Mouse (Mus musculus) c-Kit-positive CD71-positive TER-119-negative erythroid progenitor cells, embryonic 14.5 days (primary cell): ENCODE measurements around the gene Fbxw15.
"Not testable (repeated sequence)": the region's sequence is repeated elsewhere in the genome, so short reads cannot be mapped to it uniquely, and the experiment has no call there.

ENCODE experiments used
- DNase-seq: peaks from one replicate; pipeline ENCODE4 v3.0.0-alpha.2; 2013; ENCODE audit warnings: low read depth

Gene Fbxw15

DNA sequence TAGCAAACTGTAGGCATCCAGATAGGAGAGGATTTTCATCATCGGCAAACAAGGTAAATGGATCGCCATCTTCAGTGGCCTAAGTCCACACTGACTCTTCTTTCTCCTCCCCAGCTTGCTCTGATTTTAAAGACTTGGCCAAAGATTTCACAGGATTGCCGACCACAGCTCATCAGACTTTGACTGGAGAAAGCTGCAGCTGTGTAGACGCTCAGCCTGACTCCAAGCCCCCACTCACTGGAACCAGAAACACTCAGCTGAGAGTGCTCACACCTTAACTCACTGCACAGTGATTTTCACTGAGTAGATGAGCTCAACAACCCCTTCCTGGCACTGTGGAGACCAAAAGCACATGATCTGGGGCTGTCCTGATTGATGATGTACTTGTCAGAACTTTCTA lies at the start of gene Fbxw15:
TSS of gene Fbxw15 (minus strand) at position 101 of the 400 bp plus-strand sequence.
- DNase-seq, result not testable (repeated sequence)

DNA sequence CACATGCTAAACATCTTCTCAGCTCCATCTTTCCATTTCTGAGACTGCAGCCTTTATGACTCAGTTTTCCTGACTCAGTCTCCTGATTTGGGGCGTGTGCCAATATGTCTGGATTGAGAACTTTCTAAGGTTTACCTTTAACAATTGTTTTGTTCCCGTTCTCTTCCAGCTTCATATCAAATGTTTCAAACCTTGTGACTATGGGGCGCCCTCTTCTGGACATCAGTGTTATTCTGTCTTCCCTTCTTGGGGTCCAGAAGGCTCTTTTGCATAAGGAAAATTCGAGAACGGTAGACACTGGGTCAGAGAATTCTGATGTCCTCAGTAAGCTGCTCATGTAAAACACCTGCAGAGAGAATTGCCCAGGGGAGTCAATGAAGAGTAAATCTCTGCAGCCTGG lies 38.8 kb upstream of the Fbxw15 start:
- DNase-seq, result not testable (repeated sequence)

DNA sequence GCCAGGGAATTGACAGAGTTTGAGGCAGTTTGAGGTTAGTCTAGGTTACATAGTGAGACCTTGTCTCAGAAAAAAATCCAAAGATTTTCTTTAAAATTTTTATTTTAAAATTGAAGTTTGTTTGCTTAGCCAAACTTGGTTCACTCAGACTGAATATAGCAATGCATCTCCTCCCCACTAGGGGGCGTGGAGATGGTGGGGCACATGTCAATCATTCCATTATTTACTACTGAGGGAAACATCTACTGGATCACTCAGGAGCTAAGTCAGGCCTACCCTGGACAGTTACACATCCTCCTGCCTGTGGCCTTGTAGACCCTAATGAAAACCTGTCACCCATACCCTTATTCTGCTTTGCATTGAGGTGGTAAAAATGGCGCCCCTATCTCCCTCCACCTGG lies 34.1 kb upstream of the Fbxw15 start:
- peak; percentile 1 for DNase-seq

DNA sequence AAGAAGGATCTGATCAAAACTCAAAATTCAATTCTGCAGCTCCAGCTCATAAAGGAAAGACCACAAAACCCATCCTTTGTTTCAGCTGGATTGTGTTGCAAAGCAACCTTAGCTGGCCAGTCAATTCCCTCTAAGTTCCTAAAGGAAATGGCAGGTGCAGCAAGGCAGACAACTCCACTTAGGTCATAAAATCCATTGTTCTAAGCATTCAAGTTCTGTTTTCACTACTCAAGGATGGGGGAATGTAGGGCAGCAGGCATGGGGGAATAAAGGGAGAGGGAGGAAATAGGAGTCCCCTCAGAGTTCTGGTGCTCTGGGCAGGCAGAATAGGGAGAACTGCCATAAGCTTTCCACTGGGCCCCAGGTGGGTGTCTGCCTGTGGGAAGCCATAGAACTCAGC lies 29.2 kb upstream of the Fbxw15 start:
- DNase-seq, result no peak

DNA sequence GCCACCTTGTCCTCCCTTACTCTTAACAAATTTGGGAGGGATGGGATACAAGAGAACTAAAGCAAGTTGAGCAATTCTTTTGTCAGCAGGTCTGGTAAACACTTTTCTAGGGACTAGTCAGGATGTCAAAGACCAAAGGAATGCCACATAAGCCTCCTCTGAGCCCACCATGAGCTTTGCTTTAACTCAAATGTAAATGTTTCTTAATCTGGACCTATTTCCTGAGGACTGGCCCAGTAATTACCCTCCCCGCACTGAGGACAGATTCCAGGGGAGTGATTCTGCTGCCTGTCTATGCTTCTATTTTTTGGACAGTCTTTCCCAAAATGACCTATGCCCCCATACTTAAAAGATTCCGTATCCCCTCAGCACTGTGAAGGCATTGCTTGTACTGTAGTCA lies 26.8 kb upstream of the Fbxw15 start:
- no peak for DNase-seq

DNA sequence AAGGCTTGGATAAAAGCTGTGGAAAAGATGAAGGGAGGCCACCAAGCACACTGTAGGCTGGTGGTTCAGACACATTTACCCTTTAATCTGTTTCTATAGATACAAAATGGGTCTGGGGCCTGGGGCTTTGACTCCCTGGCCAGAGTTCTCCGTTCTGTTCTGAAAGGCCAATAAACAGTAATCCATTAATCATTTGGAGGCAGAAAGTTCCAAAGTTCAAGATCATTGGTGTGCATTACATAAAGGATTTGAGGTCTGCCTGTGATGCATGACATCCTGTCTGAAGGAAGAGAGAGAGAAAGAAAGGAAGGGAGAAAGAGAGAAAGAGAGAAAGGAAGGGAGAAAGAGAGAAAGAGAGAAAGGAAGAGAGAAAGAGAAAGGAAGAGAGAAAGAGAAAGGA lies 2.5 kb downstream of the Fbxw15 start:
- DNase-seq, result no peak

DNA sequence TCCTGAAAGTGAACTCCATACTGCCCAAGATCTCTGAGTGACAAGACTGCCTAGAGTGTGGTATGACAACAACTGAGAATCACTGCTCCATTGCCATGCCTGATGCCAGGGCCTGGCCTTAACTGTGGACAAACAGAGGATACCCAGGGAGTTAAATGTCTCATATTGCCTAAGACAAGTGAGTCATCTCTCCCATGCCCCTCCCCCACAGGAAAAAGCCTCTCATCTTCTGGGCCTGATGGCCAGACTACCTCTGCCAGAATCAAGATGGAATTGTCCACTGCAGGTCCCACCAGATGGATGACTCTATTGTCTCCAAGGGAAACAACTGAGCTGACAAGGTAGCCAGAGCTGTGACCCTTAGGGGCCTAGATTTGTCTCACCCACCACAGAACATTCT lies 6.0 kb downstream of the Fbxw15 start:
- not testable (repeated sequence) for DNase-seq

DNA sequence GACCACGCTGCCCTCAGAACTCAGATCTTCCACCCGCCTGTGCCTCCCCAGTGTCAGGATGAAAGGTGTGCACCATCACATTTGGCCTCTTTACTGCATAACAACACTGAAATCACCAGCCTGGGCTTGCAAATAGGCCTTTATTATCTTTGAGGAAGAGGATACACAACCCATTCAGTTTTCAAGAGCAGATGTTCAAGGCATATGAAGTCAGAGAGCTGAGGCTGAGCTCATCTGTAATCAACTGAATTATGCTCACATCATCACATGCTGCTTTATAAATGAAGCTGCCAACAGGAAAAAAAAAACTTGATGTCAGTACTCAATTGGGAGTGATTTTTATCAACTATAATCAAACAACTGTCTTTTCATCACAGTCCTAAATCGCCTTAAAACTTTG lies 15.6 kb downstream of the Fbxw15 start:
- no peak for DNase-seq

DNA sequence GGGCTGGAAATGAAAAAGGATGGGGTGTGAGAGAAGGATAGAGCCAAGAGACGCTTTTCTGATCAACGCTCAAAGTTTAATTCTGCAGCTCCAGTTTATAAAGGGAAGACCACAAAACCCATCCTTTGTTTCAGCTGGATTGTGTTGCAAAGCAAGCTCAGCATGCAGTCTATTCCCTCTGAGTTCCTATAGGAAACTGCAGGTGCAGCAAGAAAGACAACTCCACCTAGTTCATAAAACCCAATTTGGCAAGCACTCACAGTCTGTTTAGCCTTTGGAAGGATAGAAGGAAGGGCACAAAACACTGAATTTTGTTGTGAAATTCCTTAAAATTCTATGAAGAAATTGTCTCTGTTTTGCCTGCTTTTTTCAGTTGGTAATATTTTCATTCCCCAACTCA lies 18.4 kb downstream of the Fbxw15 start:
- DNase-seq, result not testable (repeated sequence)

DNA sequence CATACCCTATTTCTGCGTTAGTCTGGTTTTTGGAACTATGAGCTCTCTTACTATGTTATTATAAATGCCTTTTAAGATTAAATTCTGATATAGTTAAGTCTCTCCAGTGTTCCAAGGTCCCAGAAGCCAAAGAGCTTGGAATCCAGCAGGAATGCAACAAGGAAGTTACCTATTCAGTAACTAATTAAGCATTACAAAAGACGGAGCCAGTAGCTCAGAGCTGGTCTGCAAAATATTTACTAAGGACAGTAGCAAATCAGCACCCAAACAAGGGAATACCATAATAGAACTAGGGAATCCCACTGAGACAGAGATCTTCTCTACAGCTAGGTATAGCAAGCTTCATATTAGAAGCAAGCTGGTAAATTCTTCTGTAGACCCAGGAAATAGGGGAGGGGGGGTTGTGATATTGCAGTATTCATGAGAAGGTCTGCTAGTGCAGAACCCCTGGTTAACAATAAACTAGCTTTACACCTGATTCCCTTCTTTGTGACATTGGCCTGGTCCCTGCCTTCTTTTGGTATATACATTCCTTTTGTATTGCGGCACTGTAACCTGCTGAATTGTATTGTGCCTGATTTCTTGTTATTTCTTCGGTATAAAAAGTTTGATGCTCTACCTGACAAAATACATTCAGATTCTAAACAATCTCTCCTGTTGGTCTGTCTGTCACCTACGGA lies 44.5 kb downstream of the Fbxw15 start:
- no peak for DNase-seq
